Mouse (Mus musculus) neural tube, embryonic 15.5 days (tissue): Measurements from ENCODE around the gene Snap47. TPM values are rescaled to one million over a fixed set of nuclear protein-coding genes. Genes with fewer than 3 reads are reported as not detected.

Source experiments
- ATAC-seq: fragments of 200-750 bp; cut with Nextera tagmentation; 2 replicates; pipeline ENCODE4 v1.8.0; 2017; ENCODE audit warnings: mild to moderate bottlenecking, moderate TSS enrichment, moderate library complexity; ENCODE audit not compliant: low FRiP score
- H3K27ac ChIP-seq: fragments of 300-500 bp; sonication (generic); replicated peaks from 2 replicates; pipeline ENCODE4 v1.5.1; 2015; ENCODE audit warnings: mild to moderate bottlenecking, inconsistent platforms
- H3K27me3 ChIP-seq: fragments of 300-500 bp; sonication (generic); replicated peaks from 2 replicates; pipeline ENCODE4 v1.6.1; 2015; ENCODE audit warnings: inconsistent platforms
- H3K36me3 ChIP-seq: fragments of 300-500 bp; sonication (generic); 2 replicates; pipeline ENCODE4 v1.6.1; 2015; ENCODE audit warnings: inconsistent platforms
- H3K4me1 ChIP-seq: fragments of 300-500 bp; sonication (generic); 2 replicates; pipeline ENCODE4 v1.6.1; 2015; ENCODE audit warnings: inconsistent platforms
- H3K4me2 ChIP-seq: fragments of 300-500 bp; sonication (generic); 2 replicates; pipeline ENCODE4 v1.6.1; 2015; ENCODE audit warnings: inconsistent platforms, mild to moderate bottlenecking, moderate library complexity
- H3K4me3 ChIP-seq: fragments of 300-500 bp; sonication (generic); replicated peaks from 2 replicates; pipeline ENCODE4 v1.5.1; 2015; ENCODE audit warnings: mild to moderate bottlenecking, inconsistent platforms
- H3K9ac ChIP-seq: fragments of 300-500 bp; sonication (generic); replicated peaks from 2 replicates; pipeline ENCODE4 v1.6.1; 2015; ENCODE audit warnings: mild to moderate bottlenecking, inconsistent platforms
- H3K9me3 ChIP-seq: fragments of 300-500 bp; sonication (generic); replicated peaks from 2 replicates; pipeline ENCODE4 v1.6.1; 2016; ENCODE audit warnings: inconsistent platforms
- WGBS: fragments of 180-500 bp; shearing (Covaris S2); methylation state at CpG from one replicate; pipeline ENCODE4 v1.1.7; 2015; ENCODE audit warnings: mixed read lengths; 5-methylcytosine and 5-hydroxymethylcytosine counted together
- polyA plus RNA-seq: library from polyadenylated mRNA; unstranded; fragments of >200 nt; fragmentation: Nextera tagmentation; extraction: Ambion mirVana; gene quantifications from 2 replicates; pipeline ENCODE4 v1.2.1, GENCODE M21; 2015

Snap47 gene
- 541 and 630 TPM in 2 replicates for polyA plus RNA-seq

DNA sequence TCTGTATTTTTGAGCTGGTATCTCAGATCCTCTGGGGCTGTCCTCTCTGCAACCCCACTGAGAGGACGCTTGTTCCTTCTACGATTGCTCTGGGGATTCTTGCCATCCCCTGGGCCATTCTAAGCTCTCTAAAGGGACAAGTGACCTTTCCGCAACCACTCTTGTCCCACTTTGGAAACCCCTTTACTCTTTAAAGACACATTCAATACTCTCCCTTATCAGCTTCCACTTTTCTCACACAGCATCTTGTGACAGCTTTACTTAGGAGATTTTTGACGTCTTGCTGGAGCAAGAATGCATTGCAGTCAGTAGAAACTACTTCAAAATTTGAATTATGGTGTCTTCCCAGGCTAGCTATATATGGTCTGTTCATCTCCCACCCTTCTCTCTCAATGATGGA, at the start of gene Snap47:
Snap47 (minus strand) TSS at position 101 of the 400 bp plus-strand sequence.
- no peaks in the 10 kb centered on the region for H3K9me3 ChIP-seq
- ATAC-seq, result no peak
- WGBS, result 87% methylated on average over 4 of the region's 4 CpGs
- peak within 1 kb of the TSS; percentile 78 for H3K4me2 ChIP-seq
- no peaks in the 10 kb centered on the region for H3K27me3 ChIP-seq
- peaks cover 34% of the 10 kb centered on the region for H3K4me1 ChIP-seq
- peak within 1 kb of the TSS; percentile 87 for H3K4me3 ChIP-seq
- peak within 1 kb of the TSS; percentile 79 for H3K9ac ChIP-seq
- peak within 1 kb of the TSS; percentile 90 for H3K27ac ChIP-seq
- H3K36me3 ChIP-seq, result peaks cover 30% of the 10 kb centered on the region

- Histone ChIP-seq H3K9me3 (no peaks in the 10 kb centered on the region), H3K36me3 (peaks cover 91% of the 10 kb centered on the region), H3K9ac (no peak overlapping the region), H3K4me2 (no peak overlapping the region), H3K4me1 (no peaks in the 10 kb centered on the region), H3K27ac (no peak overlapping the region), H3K27me3 (no peaks in the 10 kb centered on the region), H3K4me3 (no peak overlapping the region)
- WGBS, result 93% methylated on average over 7 of the region's 7 CpGs
- ATAC-seq, result no peak
Observed at GRCm38 (mm10) chr11:59497747-59498146, 46.8 kb upstream of the Snap47 start.

- no peak overlapping the region for H3K4me2 ChIP-seq
Observed at GRCm38 (mm10) chr11:59496672-59497310, 45.8 kb upstream of the Snap47 start.

DNA sequence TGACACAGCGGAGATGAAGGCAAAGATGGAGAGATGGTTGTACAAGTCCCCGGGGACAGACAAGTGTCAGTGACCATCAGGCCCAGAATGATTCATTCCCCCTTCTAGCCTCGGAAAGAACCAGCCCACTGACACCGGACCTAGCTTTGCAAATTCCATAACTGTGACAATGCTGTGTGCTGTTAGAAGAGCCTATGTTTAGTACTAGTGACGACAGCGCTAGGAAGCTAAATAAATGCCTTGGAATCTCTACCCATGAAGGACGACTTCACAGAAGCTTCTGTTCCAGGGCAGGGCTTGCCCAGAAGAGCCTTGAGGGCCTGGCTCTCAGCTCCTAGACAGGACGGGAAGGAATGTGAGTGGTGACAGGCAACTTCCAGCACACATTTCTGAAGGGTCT, 35.2 kb upstream of the Snap47 start:
- no peaks in the 10 kb centered on the region for H3K27me3 ChIP-seq
- H3K27ac ChIP-seq, result no peak overlapping the region
- no peak overlapping the region for H3K4me2 ChIP-seq
- H3K36me3 ChIP-seq, result peaks cover 50% of the 10 kb centered on the region
- 84% methylated on average over 8 of the region's 8 CpGs for WGBS
- no peak overlapping the region for H3K4me3 ChIP-seq
- no peak overlapping the region for H3K9ac ChIP-seq
- H3K9me3 ChIP-seq, result no peaks in the 10 kb centered on the region
- no peak for ATAC-seq
- H3K4me1 ChIP-seq, result no peaks in the 10 kb centered on the region

More at GRCm38 (mm10) chr11:59496672-59497310, 45.8 kb upstream of the Snap47 start:
- no peak for ATAC-seq
- Histone ChIP-seq H3K27ac (no peak overlapping the region), H3K9ac (no peak overlapping the region), H3K36me3 (peaks cover 91% of the 10 kb centered on the region), H3K27me3 (no peaks in the 10 kb centered on the region), H3K4me1 (no peaks in the 10 kb centered on the region), H3K4me3 (no peak overlapping the region), H3K9me3 (no peaks in the 10 kb centered on the region)
- 87% methylated on average over 6 of the region's 6 CpGs for WGBS

DNA sequence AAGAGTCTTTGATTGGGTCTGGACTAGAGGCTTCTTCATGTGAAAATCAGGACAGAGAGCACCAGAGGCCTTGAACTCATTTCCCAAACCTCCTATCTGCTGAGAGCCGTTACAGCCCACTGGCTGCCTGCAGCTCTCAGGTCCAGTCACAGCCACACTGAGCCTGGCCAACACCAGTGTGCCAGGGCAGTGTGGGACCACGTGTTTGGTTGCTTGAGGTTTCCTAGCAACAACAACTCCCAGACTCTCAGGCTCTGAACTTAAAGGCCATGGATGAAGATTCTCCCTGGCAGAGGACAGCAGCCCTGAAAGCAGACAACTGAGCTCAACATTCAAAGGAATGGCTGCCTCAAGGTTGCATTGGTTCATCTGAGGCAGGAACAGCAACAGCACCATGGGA, 34.7 kb upstream of the Snap47 start:
- 57% methylated on average over 2 of the region's 2 CpGs for WGBS
- H3K27me3 ChIP-seq, result no peaks in the 10 kb centered on the region
- peaks cover 44% of the 10 kb centered on the region for H3K36me3 ChIP-seq

DNA sequence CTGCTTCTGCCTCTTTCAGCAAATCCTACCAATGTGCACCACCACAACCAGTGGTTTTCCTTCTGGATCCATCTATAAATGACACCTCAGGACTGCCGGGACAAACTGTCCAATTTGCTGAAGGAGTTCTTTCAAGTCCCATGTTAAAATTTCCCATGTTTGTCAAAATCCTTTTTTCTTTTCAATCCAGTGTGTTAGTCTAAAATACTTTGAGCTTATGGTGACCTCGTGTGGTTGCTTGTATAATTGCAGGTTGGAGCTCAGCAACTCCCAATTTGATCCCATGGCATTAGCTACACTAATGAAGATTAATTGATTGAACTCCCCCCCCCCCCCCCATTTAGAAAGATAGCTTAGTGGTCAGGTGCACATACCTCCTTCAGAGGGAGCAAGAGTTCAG, 32.2 kb upstream of the Snap47 start:
- 7% methylated on average over 2 of the region's 2 CpGs for WGBS
- Histone ChIP-seq H3K4me1 (no peaks in the 10 kb centered on the region), H3K9me3 (no peaks in the 10 kb centered on the region), H3K4me2 (no peak overlapping the region), H3K27me3 (no peaks in the 10 kb centered on the region), H3K36me3 (peaks cover 28% of the 10 kb centered on the region), H3K27ac (no peak overlapping the region), H3K9ac (no peak overlapping the region), H3K4me3 (no peak overlapping the region)
- ATAC-seq, result no peak; the same call in 1 of the 2 replicates

More for the DNA sequence above, 34.7 kb upstream of the Snap47 start:
- Histone ChIP-seq H3K4me3 (no peak overlapping the region), H3K9me3 (no peaks in the 10 kb centered on the region), H3K4me2 (no peak overlapping the region), H3K27ac (no peak overlapping the region), H3K4me1 (no peaks in the 10 kb centered on the region), H3K9ac (no peak overlapping the region)
- ATAC-seq, result no peak

GRCm38 (mm10) chr11:59477240-59477639, 26.3 kb upstream of the Snap47 start:
- no peak for ATAC-seq
- Histone ChIP-seq H3K9ac (no peak overlapping the region), H3K27me3 (no peaks in the 10 kb centered on the region; the same call in 1 of the 2 replicates), H3K9me3 (no peaks in the 10 kb centered on the region), H3K4me2 (no peak overlapping the region), H3K4me1 (no peaks in the 10 kb centered on the region), H3K36me3 (no peaks in the 10 kb centered on the region), H3K4me3 (no peak overlapping the region), H3K27ac (no peak overlapping the region)
- 69% methylated on average over 6 of the region's 6 CpGs for WGBS

DNA sequence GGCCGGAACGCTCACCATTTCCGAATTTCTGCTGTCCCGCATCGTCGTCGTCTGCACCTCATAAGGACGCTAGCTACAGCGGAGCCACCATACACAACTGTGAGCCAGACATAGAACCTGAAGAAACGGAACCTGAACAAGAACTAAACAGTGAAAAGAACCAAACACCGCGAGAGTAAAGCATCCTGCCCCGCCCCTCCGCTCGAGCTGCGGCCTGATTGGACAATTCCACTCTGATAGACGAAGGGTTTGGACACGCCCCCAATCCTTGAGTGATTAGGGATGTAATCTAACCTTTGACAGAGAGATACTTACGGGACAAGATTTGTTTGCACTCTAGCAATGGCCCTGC, 21.3 kb upstream of the Snap47 start, which contains the start of gene Zfp867:
Zfp867 (minus strand) TSS at position 149 of the 352 bp plus-strand sequence.
- ATAC-seq, result peak; percentile 95
- Histone ChIP-seq H3K9me3 (no peaks in the 10 kb centered on the region), H3K36me3 (no peaks in the 10 kb centered on the region), H3K9ac (peak within 1 kb of the TSS; percentile 91), H3K27me3 (no peaks in the 10 kb centered on the region; the same call in 1 of the 2 replicates), H3K4me1 (peaks cover 17% of the 10 kb centered on the region), H3K4me3 (peak within 1 kb of the TSS; percentile 90), H3K4me2 (peak within 1 kb of the TSS; percentile 81), H3K27ac (peak within 1 kb of the TSS; percentile 88)
- WGBS, result under 1% methylated on average over 19 of the region's 19 CpGs

- Histone ChIP-seq H3K9ac (peak overlapping the region; percentile 91), H3K27me3 (no peaks in the 10 kb centered on the region; the same call in 1 of the 2 replicates)
- 6% methylated on average over 37 of the region's 37 CpGs for WGBS
Observed at GRCm38 (mm10) chr11:59471413-59472325, 20.7 kb upstream of the Snap47 start.

DNA sequence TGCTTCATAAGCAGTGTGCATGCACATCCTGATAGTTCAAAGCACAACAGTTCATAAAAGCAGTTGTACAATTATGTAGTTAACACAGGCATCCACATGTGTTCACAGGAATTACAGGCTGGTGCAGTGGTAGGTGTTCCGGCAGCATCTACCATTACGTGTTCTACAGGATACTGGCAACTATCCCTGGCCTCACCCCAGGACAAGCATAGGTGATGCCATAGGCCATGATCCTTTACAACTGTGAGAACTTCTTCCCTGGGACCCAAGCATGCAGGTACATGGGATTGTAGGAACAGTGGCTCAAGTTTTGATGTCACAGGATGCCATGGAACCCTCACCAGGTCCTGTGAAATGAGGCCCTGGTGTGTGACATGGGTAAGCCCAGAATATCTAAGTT, 9.5 kb upstream of the Snap47 start:
- no peak overlapping the region for H3K9ac ChIP-seq
- ATAC-seq, result no peak
- H3K4me3 ChIP-seq, result no peak overlapping the region
- H3K4me2 ChIP-seq, result no peak overlapping the region
- 99% methylated on average over 2 of the region's 2 CpGs for WGBS
- peaks cover 74% of the 10 kb centered on the region for H3K36me3 ChIP-seq
- H3K9me3 ChIP-seq, result peaks cover 16% of the 10 kb centered on the region
- H3K4me1 ChIP-seq, result 0 out of 2 replicates have a peak, but pooled peaks cover 2% of the 10 kb centered on the region
- H3K27me3 ChIP-seq, result no peaks in the 10 kb centered on the region
- H3K27ac ChIP-seq, result no peak overlapping the region

More at GRCm38 (mm10) chr11:59471413-59472325, 20.7 kb upstream of the Snap47 start:
- H3K4me2 ChIP-seq, result peak overlapping the region; percentile 81
- H3K9me3 ChIP-seq, result no peaks in the 10 kb centered on the region
- H3K27ac ChIP-seq, result peak overlapping the region; percentile 88
- peaks cover 17% of the 10 kb centered on the region for H3K4me1 ChIP-seq
- peak; percentile 50 for ATAC-seq
- H3K36me3 ChIP-seq, result peaks cover under 1% of the 10 kb centered on the region; the same call in 1 of the 2 replicates
- H3K4me3 ChIP-seq, result peak overlapping the region; percentile 90

DNA sequence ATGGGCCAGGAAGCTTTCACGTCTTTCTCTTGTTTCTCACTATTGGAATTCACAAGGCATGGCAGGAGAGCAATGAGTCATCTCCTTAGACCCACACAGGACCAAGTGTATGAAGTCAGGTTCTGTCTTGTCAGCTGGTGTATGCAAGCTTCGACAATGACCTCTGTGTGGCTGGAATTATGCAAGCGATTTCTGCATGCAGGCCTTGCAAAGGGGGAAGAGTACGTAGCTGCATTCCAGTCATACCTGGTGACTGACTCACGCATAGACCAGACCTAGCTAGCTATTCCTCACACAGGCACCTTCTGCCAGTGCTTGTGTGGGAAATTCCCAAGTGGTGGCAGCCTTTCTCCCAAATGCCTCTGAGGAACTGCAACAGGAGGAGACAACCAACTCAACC, 8.0 kb upstream of the Snap47 start:
- no peak overlapping the region for H3K9ac ChIP-seq
- WGBS, result 65% methylated on average over 5 of the region's 5 CpGs
- no peak for ATAC-seq
- H3K9me3 ChIP-seq, result peaks cover 11% of the 10 kb centered on the region
- H3K4me2 ChIP-seq, result no peak overlapping the region
- no peak overlapping the region for H3K27ac ChIP-seq
- H3K27me3 ChIP-seq, result no peaks in the 10 kb centered on the region
- H3K4me3 ChIP-seq, result no peak overlapping the region
- H3K4me1 ChIP-seq, result 0 out of 2 replicates have a peak, but pooled peaks cover 2% of the 10 kb centered on the region
- peaks cover 77% of the 10 kb centered on the region for H3K36me3 ChIP-seq
